Mouse (Mus musculus): ENCODE data around the gene Gfod2. TPM values are rescaled to one million over a fixed set of nuclear protein-coding genes. Genes with fewer than 3 reads are reported as not detected.

Gfod2 gene
- total and polyA plus RNA-seq, 3 experiments, result 7.0 to 8.3 TPM; not detected in 1

DNA sequence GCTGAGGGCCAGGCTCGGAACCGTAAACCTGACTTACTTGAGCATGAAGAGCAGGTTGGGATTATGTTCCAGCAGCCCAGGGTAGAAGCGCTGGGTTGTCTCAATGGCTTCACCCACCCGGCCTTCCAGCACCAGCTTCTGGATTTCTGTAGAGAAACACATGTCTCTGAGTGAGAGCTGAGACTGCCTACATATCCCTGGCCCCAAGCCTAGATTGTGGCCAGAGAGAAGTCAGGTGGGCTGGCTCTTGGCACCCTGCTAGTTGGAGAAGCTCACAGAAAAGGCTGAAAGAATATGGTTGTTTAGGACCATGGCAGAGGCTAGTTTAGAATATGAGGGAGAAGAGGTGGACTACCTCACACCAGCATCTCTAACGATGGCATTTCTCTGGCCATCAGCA, 16.0 kb upstream of the Gfod2 start:
- Histone ChIP-seq H3K36me3 (ENCODE audit: control insufficient read depth in 1 of 2, insufficient read depth in 2 of 2, low read length in 2 of 2) (peaks cover 2 to 10% of the 10 kb centered on the region in 2 experiments; a peak in 3 of 4 replicates), H3K9ac (ENCODE audit: control insufficient read depth, low read depth, low read length, poor library complexity, severe bottlenecking) (no peak overlapping the region), H3K9me3 (replicated peaks; ENCODE audit: insufficient read depth, low read length) (no peaks in the 10 kb centered on the region), H3K4me3 (ENCODE audit: control insufficient read depth in 1 of 2, insufficient read depth in 1 of 2, low read depth in 2 of 2, low read length in 2 of 2) (no peak overlapping the region), H3K27ac (ENCODE audit: control insufficient read depth, low read depth, low read length) (no peak overlapping the region), H3K27me3 (ENCODE audit: control insufficient read depth in 1 of 2, insufficient read depth in 2 of 2, low read length in 2 of 2) (no peaks in the 10 kb centered on the region), H3K79me2 (ENCODE audit: control insufficient read depth, insufficient read depth, low read length, poor library complexity) (no peaks in the 10 kb centered on the region), H3K4me1 (ENCODE audit: control insufficient read depth in 1 of 2, insufficient read depth in 2 of 2, low read length in 2 of 2) (peaks cover 6% of the 10 kb centered on the region in 2 experiments)
- TF ChIP-seq USF1 (IDR thresholded peaks at IDR 0.05; ENCODE audit: low read depth, low read length) (no peak), TAL1 (IDR thresholded peaks at IDR 0.05; ENCODE audit: low read length) (no peak), TBP (IDR thresholded peaks at IDR 0.05; ENCODE audit: low read depth, low read length) (no peak), GABPA (IDR thresholded peaks at IDR 0.05; ENCODE audit: low read depth, low read length) (no peak), MAZ (IDR thresholded peaks at IDR 0.05; ENCODE audit: low read depth, low read length) (no peak), SIN3A (IDR thresholded peaks at IDR 0.05; ENCODE audit: low read length) (no peak), TCF12 (IDR thresholded peaks at IDR 0.05; ENCODE audit: low read depth, low read length) (no peak)
- no peak for DNase-seq (ENCODE audit: low read depth, low spot score)

DNA sequence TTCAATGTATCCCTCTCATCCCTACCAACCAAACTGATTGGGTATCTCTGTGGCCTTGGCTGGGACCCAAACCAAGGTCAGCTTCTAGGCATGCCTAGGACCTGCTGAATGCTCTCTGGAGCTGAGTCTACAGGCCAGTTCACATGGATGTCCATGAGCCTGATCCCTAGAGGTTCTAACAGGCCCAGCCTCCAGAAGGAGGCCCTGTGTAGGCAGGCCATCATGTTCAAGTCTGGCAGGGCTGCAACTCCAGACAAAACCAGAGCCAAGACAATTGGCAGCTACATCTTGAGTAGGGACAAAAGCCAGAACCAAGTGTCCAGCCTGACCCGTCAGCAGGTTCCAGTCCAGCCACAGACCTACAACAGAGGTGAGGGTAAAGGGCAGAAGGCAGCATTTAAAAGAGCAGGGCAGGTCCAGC, 15.0 kb upstream of the Gfod2 start:
- no peak for TF ChIP-seq ZMIZ1 (IDR thresholded peaks at IDR 0.05; ENCODE audit: low read depth, low read length)
- no peak for TF ChIP-seq TBP (IDR thresholded peaks at IDR 0.05; ENCODE audit: low read depth, low read length)
- Histone ChIP-seq H3K4me3 (ENCODE audit: control insufficient read depth in 1 of 2, insufficient read depth in 1 of 2, low read depth in 2 of 2, low read length in 2 of 2) (no peak overlapping the region), H3K9ac (ENCODE audit: control insufficient read depth, low read depth, low read length, poor library complexity, severe bottlenecking) (no peak overlapping the region), H3K9me3 (replicated peaks; ENCODE audit: insufficient read depth, low read length) (no peaks in the 10 kb centered on the region), H3K27me3 (ENCODE audit: control insufficient read depth in 1 of 2, insufficient read depth in 2 of 2, low read length in 2 of 2) (no peaks in the 10 kb centered on the region), H3K4me1 (ENCODE audit: control insufficient read depth in 1 of 2, insufficient read depth in 2 of 2, low read length in 2 of 2) (peaks cover 4 to 6% of the 10 kb centered on the region in 2 experiments), H3K79me2 (ENCODE audit: control insufficient read depth, insufficient read depth, low read length, poor library complexity) (no peaks in the 10 kb centered on the region), H3K27ac (ENCODE audit: control insufficient read depth, low read depth, low read length) (no peak overlapping the region), H3K36me3 (ENCODE audit: control insufficient read depth in 1 of 2, insufficient read depth in 2 of 2, low read length in 2 of 2) (peaks cover 2 to 6% of the 10 kb centered on the region in 2 experiments; a peak in 3 of 4 replicates)
- no peak for DNase-seq (ENCODE audit: low read depth, low spot score)

DNA sequence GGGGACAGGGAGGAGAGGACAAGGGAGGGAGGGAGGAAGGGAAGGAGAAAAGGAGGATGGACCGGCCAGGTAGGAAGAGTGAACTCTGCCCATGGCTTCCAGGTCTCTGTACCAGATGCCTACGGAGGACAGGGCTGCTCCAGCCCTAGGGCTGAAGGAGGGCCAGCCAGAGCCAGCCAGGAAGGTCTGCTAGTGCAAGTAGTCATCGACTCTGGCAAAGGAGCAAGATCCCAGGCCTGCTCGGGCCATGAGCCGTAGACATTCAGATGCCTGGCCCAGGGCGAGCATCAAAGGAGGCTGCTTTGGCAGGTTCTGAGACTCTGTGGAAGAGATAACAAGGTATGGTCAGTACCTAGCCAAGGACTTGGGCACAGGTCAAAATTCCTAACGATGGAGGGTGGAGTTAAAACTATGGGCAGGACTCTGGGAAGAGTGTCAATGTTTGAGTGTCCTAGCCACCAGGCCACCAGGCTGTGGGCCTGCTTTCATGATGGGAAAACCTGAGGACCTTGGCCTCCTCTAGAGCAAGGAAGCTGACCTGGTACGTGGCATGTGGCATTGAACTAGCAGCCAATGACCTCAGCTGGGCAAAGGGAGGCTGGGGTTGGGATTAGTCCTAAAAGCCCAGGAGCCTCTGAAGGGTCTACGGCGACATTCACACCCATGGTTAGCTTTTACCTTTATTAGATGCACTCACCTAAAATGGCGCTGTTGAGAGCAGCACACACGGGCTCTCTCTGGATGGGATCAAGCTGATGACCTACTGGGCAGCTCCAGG, 13.1 kb upstream of the Gfod2 start:
- Histone ChIP-seq H3K27ac (ENCODE audit: control insufficient read depth, low read depth, low read length) (no peak overlapping the region), H3K36me3 (ENCODE audit: control insufficient read depth in 1 of 2, insufficient read depth in 2 of 2, low read length in 2 of 2) (no peaks in the 10 kb centered on the region), H3K79me2 (ENCODE audit: control insufficient read depth, insufficient read depth, low read length, poor library complexity) (no peaks in the 10 kb centered on the region), H3K4me1 (ENCODE audit: control insufficient read depth in 1 of 2, insufficient read depth in 2 of 2, low read length in 2 of 2) (no peaks in the 10 kb centered on the region), H3K4me3 (ENCODE audit: control insufficient read depth in 1 of 2, insufficient read depth in 1 of 2, low read depth in 2 of 2, low read length in 2 of 2) (no peak overlapping the region), H3K27me3 (ENCODE audit: control insufficient read depth in 1 of 2, insufficient read depth in 2 of 2, low read length in 2 of 2) (no peaks in the 10 kb centered on the region), H3K9me3 (replicated peaks; ENCODE audit: insufficient read depth, low read length) (no peaks in the 10 kb centered on the region), H3K9ac (ENCODE audit: control insufficient read depth, low read depth, low read length, poor library complexity, severe bottlenecking) (no peak overlapping the region)
- TF ChIP-seq POLR2AphosphoS5 (IDR thresholded peaks at IDR 0.05; ENCODE audit: borderline replicate concordance, low read depth, low read length) (no peak), MYC (IDR thresholded peaks at IDR 0.05; ENCODE audit: low read depth, low read length) (no peak), JUND (IDR thresholded peaks at IDR 0.05; ENCODE audit: low read depth, low read length) (no peak), BHLHE40 (IDR thresholded peaks at IDR 0.05; ENCODE audit: borderline replicate concordance, low read depth, low read length) (no peak)
- no peak for DNase-seq (ENCODE audit: low read depth, low spot score)
